Mouse (Mus musculus) cortical plate, adult 2 months (tissue): ENCODE measurements at regions not wholly inside any gene's neighbourhood (a gene's known extent, or its start where the extent isn't known, plus 50 kb on each side); places are given as distances from the start of the nearest gene placed in this dataset.

Source experiments
- CTCF ChIP-seq: fragments of 200-500 bp; IDR thresholded peaks from 2 replicates; pipeline ENCODE4 v1.5.1; 2011; ENCODE audit warnings: mild to moderate bottlenecking, control low read depth, low read length; ENCODE audit not compliant: insufficient read depth; ENCODE audit errors: extremely low read depth
- POLR2A ChIP-seq: fragments of 200-500 bp; IDR thresholded peaks from 2 replicates; pipeline ENCODE4 v1.6.1; 2011; ENCODE audit warnings: mild to moderate bottlenecking, low read length, control low read depth; ENCODE audit not compliant: insufficient read depth; ENCODE audit errors: extremely low read depth

- TF ChIP-seq CTCF (no peak), POLR2A (no peak)
These were observed 459.6 kb downstream of the Psat1 start for GRCm38 (mm10) chr19:15487576-15487975.
